Mouse (Mus musculus): ENCODE measurements around the gene Hpd. TPM values are rescaled to one million over a fixed set of nuclear protein-coding genes. Genes with fewer than 3 reads are reported as not detected.
A peak's percentile ranks its signal among the peaks of the same experiment; 100 is the strongest.

The Hpd gene
- total RNA-seq, 4 experiments from 2014 or later: 1.2 to 1.5 (median 1.3) TPM; not detected in 1

DNA sequence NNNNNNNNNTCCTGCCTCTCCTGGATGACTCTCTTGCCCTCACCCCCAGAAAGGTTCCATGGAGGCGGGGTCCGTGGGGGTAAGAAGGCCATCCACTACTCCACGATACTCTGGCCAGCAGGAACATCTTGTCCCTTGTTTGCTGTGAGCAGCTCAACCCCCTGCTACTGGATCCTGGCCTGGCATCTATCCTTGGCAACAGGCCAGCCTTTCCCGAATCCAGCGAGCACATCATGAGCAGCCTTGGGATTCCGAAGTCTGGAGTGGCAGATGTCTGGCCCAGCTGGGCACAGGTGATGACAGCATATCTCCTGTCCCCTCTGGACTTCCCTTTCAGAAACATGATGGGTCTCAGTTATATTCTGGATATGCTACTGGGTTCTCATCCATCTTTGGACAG is 3.4 kb upstream of the Hpd start:
- no peak for DNase-seq

DNA sequence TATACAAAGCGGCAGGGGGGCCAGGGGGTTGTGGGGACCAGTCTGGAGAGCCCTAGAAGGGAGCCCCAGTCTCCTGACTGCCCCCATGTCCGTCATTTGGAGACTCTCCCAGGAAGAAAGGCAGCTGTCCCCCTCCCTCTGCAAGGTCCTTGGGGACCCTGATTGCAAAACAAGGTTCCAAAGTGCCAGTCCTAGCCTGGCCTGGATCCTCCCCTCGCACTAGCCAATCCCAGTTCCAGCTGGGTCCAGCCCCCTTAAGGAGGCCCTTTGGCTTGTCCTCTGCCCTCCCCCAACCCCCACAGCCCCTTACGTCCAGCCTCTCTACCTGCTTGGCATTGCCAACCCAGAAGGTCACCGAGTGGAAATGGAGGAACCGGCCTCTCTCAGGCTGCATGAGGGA is 991 bp downstream of the Hpd start:
- no peak for DNase-seq

DNA sequence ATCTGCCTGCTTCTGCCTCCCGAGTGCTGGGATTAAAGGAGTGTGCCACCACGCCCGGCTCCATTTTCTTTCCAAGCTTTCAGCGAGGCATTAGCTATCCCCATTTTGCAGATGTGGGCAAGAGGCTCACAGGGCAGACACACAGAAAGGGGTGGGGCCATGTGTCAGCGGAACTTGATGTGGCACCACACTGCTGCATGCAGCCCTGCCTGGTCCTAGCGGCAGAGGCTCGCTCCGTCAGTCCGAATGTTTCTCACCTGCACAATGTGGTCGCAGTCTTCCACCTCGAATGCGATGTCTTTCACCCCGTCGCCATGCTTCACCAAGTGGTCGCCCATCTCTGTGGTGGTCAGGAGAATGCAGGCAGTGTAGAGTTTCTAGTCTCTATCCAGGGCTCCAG is 2.1 kb downstream of the Hpd start:
- no peak for DNase-seq

DNA sequence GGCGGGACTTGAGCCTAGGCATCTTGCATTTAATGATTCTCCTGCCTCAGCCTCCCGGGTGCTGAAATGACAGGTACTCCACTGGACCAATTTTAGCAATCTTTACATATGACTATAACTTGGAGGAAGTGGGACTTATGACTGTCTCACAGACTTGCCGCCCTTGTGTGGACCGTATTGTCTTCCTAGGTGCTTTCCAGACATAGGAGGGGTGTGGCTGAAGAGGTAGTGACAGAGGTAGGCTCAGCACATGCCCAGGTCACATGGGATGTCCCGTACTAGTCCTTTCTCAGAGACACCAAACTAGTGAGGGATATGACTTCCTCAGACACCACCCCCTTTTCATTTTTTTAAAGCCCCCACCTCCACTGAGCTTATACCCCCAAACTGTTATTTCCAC is 3.7 kb downstream of the Hpd start:
- DNase-seq: no peak

DNA sequence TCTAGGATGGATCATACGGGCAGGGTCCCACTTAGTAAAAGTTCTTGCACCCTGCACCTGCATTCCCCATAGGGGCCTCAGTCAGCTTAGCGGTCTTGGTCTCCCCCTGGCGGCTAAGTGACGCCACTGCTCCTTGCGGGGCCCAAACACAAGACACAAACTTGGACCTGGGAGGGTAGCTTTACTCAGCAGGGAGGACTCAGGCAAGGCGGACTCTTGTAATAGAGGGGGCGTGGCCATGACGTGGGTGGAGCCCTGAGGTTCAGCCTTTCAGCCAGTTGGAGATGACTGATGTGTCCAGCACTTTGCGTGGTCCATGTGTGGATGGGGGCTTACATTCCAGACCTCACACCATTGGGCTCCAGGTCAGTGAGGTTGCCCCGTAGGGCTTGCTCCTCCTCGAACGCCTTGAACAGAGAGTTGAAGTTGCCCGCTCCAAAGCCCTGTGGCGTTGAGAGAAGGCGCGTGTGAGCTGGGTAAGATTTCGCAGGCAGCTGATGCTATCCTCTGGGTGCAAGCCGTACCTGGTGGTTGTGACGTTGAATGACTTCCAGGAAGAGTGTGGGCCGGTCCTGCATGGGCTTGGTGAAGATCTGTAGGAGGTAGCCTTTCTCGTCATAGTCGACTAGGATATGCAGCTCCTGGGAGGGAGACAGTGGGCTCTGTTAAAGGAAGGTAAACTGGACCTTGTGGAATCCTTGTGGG is 10.7 kb downstream of the Hpd start:
- DNase-seq: peak; percentile 74

DNA sequence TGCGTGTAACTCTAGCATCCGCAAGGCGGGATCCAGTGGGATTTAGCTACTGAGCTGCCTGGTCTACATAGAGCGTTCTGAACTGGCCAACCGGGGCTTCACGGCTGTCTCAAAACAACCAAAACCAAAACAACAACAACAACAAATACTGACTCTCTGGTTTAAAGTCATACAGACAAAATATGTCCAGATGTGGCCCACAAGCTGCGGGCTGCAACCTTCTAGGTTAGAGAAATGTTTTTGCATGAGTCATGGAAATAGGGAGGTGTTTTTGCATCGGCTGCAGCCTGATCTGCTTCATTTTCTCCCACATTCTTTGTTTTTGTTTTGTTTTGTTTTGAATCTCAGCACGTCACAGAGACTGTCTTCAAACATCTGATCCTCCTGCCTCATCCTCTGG is 12.2 kb downstream of the Hpd start:
- DNase-seq: no peak

DNA sequence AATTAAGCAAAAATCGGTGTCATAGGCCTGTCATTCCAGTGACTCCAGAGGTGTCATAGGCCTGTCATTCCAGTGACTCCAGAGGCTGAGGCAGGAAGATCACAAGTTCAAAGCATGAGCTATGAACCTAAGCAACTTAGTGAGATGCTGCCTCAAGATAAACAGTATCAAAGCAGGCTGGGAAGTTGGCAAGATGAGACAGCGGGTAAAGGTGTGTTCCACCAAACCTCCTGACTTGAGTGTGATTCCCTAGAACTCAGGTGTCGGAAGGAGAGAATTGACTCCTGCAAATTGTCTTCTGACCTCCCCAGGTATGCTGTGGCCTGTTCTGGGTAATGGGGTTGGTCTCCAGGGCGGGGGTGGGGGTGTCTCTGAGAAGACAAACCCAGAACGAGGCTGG is 13.2 kb downstream of the Hpd start, which contains the start of gene Psmd9:
Gene Psmd9, plus strand, starts transcription at position 130 of the 400 bp plus-strand sequence.
- no peak for DNase-seq

DNA sequence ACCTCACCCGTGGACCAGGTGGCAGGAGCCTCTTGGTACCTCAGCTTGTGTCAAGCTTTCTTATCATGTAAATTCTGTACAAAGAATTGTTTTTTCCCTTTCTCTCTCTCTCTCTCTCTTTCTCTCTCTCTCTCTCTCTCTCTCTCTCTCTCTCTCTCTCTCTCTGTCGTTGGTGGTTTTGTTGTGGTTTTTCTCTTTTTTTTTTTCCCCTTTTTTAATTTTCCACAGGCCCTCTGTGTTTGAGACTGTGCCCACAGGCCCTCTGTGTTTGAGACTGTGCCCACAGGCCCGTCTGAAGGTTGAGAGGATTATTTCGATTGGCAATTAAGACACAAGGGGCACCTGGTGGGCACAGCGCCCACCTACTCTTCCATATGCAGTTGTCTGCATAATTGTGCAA is 14.9 kb downstream of the Hpd start:
- no peak for DNase-seq

DNA sequence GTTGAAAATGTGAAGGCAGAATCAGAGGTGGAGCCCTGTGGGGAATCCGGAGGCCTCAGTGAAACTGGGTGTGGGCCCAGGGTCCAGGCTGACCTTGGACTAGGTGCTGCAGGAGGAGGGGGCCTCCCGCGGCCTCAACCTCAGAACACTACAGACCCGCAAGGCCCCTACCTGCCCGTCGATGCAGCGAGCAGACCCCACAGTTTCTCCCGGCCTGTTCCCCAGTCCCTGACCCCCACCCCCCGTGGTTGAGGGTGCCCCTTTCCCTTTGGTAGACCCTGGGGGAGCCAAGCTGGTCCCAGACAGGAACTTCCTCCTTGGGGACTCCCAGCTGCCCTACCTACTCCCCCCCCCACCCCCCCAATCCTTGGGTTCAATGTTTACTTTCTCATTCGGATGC is 16.1 kb downstream of the Hpd start:
- DNase-seq: no peak

DNA sequence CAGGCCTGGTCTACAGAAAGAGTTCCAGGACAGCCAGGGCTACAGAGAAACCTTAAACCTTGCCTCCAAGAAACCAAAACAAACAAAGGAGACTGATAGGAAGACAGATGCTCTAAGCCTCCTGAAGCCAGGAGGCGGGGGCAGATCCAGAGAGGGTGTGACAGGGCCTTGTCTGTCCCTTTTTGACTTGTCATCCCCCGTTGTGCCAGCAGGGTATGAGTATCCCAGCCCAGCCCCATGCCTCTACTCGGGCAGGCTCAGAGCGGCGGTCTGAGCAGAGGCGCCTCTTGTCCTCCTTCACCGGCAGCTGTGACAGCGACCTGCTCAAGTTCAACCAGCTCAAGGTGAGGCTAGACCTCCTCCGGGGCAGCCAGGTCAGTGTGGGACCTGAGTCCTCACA is 19.6 kb downstream of the Hpd start:
- no peak for DNase-seq

DNA sequence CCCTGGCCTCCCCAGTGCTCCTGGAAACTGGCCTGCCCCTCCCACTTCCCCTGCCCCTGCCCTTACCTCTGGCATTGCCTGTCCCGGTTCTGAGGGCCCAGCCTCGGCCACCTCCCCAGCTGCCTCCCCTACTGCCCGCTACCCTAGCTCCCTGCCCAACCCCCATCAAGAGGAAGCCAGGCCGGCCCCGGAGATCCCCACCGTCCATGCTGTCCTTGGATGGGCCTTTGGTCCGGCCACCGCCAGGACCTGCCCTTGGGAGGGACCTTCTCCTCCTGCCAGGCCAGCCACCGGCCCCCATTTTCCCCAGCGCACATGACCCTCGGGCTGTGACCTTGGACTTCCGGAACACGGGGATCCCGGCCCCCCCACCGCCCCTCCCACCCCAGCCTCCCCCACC is 22.2 kb downstream of the Hpd start:
- DNase-seq: peak; percentile 72

DNA sequence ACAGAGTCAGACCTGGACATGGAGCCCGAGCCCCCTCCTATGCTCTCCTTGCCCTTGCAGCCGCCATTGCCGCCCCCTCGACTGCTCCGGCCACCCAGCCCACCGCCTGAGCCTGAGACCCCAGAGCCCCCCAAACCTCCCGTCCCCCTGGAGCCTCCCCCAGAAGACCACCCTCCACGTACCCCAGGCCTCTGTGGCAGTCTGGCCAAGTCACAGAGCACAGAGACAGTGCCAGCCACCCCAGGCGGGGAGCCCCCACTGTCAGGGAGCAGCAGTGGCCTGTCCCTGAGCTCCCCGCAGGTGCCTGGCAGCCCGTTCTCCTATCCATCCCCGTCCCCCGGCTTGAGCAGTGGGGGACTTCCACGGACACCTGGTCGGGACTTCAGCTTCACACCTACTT is 22.7 kb downstream of the Hpd start:
- no peak for DNase-seq

DNA sequence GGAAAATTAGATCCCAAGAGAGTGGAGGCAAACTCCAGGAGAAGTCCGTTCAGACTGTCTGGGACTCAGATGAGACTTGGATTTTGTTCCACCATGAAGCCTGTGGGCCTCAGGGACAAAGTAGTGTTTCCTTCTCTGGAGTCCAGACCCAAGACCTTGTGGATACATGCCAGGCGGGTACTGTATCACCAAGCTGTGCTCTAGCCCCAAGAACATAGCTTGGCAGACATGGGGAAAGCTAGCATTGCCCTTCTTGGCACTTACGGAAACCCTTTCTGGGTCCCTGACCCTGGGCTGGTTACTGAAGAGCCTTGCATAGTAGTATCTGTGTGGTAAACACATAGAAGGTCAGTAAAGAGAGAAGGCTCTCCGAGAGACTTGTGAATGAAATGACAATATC is 23.1 kb downstream of the Hpd start:
- peak; percentile 78 for DNase-seq

DNA sequence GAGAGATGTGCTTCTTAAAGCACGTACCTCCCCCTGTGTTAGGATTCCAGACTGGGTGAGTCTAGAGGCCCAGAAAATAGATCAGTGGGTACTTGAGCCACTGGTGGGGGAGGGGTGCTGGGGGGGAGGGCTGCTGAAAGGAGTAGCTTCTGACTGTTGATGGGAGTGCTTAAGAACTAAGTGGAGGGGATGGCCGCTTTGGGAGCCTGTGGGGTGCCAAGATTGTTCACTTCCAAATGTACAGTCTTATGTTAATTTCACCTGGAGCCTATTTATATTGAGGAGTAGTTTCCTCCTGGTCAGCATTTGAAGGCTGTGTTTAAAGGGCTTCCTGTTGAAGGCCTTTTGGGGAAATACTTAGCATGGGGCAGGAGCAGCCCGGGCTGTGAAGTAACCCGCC is 24.6 kb downstream of the Hpd start:
- DNase-seq: no peak

DNA sequence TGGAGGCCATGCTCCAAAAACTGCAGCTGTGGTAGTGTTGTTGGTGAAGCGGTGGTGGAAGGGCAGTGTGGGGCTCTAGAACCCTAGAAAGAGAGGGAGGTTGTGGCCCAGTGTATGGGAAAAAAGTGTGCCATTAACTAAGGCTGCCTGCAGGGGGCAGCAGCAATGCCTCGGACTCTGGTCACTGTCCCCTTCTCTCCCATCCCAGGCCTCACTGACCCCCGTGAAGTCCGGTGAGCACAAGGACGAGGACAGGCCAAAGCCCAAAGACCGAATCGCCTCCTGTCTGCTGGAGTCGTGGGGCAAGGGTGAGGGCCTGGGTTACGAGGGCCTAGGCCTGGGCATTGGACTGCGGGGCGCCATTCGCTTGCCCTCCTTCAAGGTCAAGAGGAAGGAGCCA is 25.8 kb downstream of the Hpd start:
- DNase-seq: no peak

DNA sequence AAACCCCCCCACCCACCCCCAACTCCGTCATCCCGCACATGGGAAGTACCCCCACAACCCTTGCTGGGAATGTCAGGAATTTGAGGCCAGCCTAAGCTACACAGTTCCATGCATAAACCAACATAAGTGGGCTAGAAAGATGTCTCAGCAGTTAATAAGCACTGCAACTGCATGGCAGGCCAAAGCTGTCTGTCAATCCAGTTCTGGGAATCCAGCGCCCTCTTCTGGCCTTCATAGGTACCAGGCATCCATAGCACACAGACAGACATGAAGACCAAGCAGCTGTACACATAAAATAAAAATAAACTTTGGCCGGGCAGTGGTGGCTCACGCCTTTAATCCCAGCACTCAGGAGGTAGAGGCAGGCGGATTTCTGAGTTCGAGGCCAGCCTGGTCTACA is 27.1 kb downstream of the Hpd start:
- no peak for DNase-seq

DNA sequence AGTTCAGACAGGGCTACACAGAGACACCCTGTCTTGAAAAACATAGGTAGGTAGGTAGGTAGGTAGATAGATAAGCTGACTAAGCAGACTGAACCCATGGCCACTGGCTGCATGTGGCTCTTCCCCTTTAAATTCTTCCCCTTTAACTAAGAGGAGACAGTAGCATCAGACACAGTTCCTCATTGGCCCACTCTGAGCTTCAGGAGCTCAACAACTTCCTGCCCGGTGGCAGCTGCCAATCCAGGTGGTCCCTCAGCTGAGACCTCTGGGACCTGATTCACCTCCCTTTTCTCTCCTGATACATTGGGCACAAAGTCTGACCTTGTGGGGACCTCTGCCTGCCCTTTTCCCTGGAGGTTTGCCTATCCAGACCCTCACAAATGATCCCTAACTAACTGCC is 29.6 kb downstream of the Hpd start:
- no peak for DNase-seq

DNA sequence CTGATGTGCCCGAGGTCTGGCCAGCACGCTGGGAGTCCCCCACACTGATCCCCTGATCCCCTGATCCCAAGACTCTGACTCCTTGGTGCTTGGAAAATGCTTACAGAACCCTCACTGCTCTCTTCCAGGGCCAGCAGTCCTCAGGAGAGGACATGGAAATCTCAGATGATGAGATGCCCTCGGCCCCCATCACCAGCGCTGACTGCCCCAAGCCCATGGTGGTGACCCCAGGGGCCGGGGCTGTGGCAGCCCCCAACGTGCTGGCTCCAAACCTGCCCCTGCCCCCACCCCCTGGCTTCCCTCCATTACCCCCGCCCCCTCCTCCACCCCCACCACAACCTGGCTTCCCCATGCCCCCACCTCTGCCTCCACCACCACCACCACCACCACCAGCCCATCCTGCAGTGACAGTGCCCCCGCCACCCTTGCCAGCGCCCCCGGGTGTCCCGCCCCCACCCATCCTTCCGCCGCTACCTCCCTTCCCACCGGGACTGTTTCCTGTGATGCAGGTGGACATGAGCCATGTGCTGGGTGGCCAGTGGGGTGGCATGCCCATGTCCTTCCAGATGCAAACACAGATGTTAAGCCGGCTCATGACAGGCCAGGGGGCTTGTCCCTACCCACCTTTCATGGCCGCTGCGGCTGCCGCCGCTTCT is 30.7 kb downstream of the Hpd start:
- no peak for DNase-seq

DNA sequence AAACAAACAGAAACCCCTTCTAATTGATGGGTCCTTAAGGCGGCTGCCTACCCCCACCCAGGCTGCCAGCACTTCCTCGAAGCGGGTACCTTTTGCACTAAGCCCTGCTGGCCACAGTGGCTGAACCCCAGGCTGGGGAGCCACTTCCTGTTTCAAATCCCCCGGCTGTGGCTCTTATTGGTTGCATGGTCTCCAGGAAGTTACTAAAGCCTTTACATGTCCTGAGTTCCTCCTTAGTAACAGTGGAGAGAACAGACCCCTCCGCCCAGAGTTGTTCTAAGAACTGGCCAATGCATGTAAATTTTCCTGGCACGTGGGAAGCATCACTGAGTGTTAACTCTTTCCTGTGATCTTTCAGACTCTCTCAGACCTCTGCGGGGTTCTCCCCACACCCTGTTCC is 31.4 kb downstream of the Hpd start:
- DNase-seq: no peak

DNA sequence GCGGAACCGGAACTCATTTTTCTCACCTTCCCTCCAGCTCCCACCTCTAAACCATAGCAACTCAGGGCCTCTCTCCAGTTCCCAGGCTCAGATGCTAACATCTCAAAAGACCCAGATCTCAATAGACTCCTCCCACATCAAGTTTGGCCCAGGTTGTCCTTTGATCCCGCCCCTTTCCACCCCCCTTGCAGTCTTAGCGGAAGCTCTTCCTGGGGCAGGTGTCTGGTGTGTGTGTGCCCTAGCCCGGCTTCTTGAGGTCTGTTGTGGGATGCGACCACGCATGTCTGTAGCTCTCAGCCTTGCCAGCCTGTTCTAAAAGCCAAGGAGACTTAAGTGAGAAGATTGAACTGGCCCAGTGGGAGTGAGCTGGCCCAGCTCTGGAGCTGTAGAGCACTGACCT is 31.9 kb downstream of the Hpd start:
- DNase-seq: no peak

DNA sequence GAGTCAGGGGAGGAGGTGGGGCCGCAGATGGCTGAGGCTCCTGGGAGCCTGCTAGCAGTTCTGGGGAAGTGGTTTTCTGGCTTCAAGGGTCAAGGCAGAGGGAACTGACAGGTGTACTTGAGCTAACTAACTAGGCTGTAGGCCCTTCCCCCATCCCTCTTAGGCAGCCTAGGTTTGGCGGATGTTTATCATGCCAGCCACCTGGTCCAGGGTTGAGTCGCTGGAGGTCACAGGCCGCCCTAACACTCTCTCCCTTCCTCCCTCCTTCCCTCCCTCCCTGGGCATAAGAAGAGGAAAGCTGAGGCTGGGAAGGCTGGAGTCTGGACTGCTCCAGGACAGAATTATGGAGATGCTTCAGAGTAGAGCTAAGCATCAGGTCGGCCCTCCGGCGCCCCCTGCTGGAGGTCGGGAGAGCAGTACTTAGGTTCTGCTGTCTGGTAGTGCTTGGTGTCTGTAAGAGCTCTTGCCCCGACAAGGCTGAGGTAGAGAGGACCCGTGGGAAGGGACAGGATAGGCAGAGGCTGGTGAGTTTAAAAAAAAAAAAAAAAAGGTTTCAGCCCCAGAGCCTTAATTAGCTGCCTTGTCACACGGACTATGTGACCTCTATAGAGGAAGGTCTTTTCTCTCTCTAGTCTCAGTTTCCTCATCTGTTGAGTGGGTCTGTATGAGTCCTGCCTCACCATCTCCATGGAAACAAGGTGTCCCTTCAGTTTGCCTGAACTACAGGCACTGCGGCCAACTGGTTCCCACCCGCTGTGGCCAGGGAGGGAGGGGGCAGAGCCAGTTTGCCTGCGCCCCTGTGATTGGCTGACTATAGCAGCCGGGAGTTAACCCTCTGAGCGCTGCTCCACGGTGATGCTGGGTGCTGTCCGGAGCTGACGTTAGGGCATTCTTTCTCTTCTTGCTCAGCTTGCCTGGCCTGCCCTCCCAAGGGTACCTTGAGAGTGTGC is 32.8 kb downstream of the Hpd start:
- DNase-seq: peak; percentile 85

DNA sequence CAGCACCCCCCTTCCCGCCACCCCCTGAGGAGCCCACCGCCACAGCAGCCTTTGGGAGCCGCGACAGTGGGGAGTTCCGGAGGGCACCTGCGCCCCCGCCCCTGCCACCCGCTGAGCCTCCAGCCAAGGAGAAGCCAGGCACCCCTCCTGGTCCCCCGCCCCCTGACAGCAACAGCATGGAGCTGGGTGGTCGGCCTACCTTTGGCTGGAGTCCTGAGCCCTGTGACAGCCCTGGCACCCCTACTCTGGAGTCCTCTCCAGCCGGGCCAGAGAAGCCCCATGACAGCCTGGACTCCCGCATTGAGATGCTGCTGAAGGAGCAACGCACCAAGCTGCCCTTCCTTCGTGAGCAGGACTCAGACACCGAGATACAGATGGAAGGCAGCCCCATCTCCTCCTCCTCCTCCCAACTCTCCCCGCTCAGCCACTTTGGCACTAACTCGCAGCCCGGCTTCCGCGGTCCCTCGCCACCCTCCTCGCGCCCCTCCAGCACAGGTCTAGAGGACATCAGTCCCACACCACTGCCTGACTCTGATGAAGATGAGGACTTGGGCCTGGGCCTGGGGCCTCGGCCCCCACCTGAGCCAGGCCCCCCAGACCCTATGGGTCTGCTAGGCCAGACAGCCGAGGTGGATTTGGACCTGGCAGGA is 34.3 kb downstream of the Hpd start:
- no peak for DNase-seq

DNA sequence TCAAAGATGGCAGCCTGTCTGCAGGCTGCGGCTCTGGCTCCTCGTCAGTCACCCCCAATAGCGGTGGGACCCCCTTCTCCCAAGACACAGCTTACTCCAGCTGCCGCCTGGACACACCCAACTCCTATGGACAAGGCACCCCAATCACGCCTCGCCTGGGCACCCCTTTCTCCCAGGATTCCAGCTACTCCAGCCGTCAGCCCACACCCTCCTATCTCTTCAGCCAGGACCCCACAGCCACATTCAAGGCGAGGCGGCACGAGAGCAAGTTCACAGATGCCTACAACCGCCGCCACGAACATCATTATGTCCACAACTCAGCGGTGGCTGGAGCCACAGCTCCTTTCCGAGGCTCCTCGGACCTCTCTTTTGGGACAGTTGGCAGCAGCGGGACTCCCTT is 35.0 kb downstream of the Hpd start:
- DNase-seq: no peak

Data from adrenal gland, adult 8-10 months (tissue).